Mouse (Mus musculus) heart, embryonic 14.5 days (tissue): ENCODE measurements around the gene Atp10b. TPM values are rescaled to one million over a fixed set of nuclear protein-coding genes. Genes with fewer than 3 reads are reported as not detected.

Experiments
- ATAC-seq: fragments of 200-750 bp; cut with Nextera tagmentation; 2 replicates; pipeline ENCODE4 v1.8.0; 2017; ENCODE audit warnings: low read depth, moderate TSS enrichment; ENCODE audit not compliant: insufficient number of reproducible peaks, insufficient read depth, low FRiP score
- H3K27ac ChIP-seq, 2 experiments: fragments of 200-500 bp in 1 of 2; fragments of 300-500 bp in 1 of 2; sonication (generic) in 1 of 2; replicated peaks in 1 of 2; 2 replicates each; pipeline ENCODE4 v1.5.1; 2012 to 2014; ENCODE audit warnings: low read depth in 2 of 2, low read length in 2 of 2, control low read depth in 1 of 2, mild to moderate bottlenecking in 1 of 2, mixed read lengths in 1 of 2; ENCODE audit not compliant: control insufficient read depth in 1 of 2, insufficient read depth in 1 of 2
- H3K27me3 ChIP-seq: fragments of 300-500 bp; sonication (generic); 2 replicates; pipeline ENCODE4 v1.6.1; 2014; ENCODE audit warnings: mild to moderate bottlenecking, low read length, control low read depth; ENCODE audit not compliant: control insufficient read depth, insufficient read depth
- H3K36me3 ChIP-seq: fragments of 300-500 bp; sonication (generic); 2 replicates; pipeline ENCODE4 v1.6.1; 2014; ENCODE audit warnings: mild to moderate bottlenecking, control low read depth, low read length, mixed read lengths; ENCODE audit not compliant: control insufficient read depth, insufficient read depth
- H3K4me1 ChIP-seq, 2 experiments: fragments of 200-500 bp in 1 of 2; fragments of 300-500 bp in 1 of 2; sonication (generic) in 1 of 2; 2 replicates each; pipeline ENCODE4 v1.6.1; 2012 to 2014; ENCODE audit warnings: low read length in 2 of 2, control low read depth in 1 of 2, mixed read lengths in 1 of 2; ENCODE audit not compliant: control insufficient read depth in 2 of 2, insufficient read depth in 2 of 2
- H3K4me2 ChIP-seq: fragments of 300-500 bp; sonication (generic); 2 replicates; pipeline ENCODE4 v1.6.1; 2014; ENCODE audit warnings: mild to moderate bottlenecking, low read length
- H3K4me3 ChIP-seq, 2 experiments: fragments of 200-500 bp in 1 of 2; fragments of 300-500 bp in 1 of 2; sonication (generic) in 1 of 2; 2 replicates each; pipeline ENCODE4 v1.5.1; 2012 to 2014; ENCODE audit warnings: low read length in 2 of 2, mild to moderate bottlenecking in 2 of 2, control low read depth in 1 of 2, low read depth in 1 of 2, moderate library complexity in 1 of 2; ENCODE audit not compliant: control insufficient read depth in 1 of 2, insufficient read depth in 1 of 2
- H3K9ac ChIP-seq: fragments of 300-500 bp; sonication (generic); 2 replicates; pipeline ENCODE4 v1.6.1; 2014; ENCODE audit warnings: mild to moderate bottlenecking, low read length
- H3K9me3 ChIP-seq: fragments of 300-500 bp; sonication (generic); 2 replicates; pipeline ENCODE4 v1.6.1; 2016; ENCODE audit warnings: low read length, control low read depth; ENCODE audit not compliant: control insufficient read depth
- WGBS: fragments of 180-500 bp; shearing (Covaris S2); extraction: QIAGEN DNeasy Blood & Tissue Kit; methylation state at CpG from one replicate; pipeline ENCODE4 v1.1.7; 2014; 5-methylcytosine and 5-hydroxymethylcytosine counted together
- polyA plus RNA-seq: library from polyadenylated mRNA; unstranded; fragments of >200 nt; fragmentation: Nextera tagmentation; extraction: Ambion mirVana; gene quantifications from 2 replicates; pipeline ENCODE4 v1.2.1, GENCODE M21; 2014

The Atp10b gene
- polyA plus RNA-seq, 1 experiment from 2014 or later = not detected

DNA sequence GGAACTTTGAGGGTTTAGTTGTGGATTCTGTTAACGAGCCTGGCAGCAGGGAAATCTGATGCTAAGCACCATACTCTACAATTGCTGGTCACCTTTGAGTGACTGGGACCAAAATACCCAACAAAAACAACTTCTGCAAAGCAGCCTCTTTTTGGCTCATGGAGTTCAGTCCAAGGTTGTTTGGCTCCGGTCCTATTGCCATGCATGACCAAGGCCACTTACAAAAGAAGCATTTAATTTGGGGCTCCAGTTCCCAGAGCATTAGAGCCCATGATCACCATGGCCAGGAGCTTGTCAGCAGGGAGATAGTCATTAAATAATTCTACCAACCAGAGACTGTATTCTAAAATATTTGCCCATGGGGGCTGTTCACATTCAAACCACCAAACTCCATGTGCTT is 2.3 kb upstream of the Atp10b start:
- no peak for ATAC-seq
- no peaks in the 10 kb centered on the region for H3K9me3 ChIP-seq
- no peaks in the 10 kb centered on the region for H3K4me1 ChIP-seq
- no peak overlapping the region for H3K9ac ChIP-seq
- H3K36me3 ChIP-seq = no peaks in the 10 kb centered on the region
- 58% methylated on average over 2 of the region's 2 CpGs for WGBS
- H3K4me3 ChIP-seq = no peak overlapping the region
- H3K27me3 ChIP-seq = no peaks in the 10 kb centered on the region
- no peak overlapping the region for H3K27ac ChIP-seq
- H3K4me2 ChIP-seq = no peak overlapping the region

DNA sequence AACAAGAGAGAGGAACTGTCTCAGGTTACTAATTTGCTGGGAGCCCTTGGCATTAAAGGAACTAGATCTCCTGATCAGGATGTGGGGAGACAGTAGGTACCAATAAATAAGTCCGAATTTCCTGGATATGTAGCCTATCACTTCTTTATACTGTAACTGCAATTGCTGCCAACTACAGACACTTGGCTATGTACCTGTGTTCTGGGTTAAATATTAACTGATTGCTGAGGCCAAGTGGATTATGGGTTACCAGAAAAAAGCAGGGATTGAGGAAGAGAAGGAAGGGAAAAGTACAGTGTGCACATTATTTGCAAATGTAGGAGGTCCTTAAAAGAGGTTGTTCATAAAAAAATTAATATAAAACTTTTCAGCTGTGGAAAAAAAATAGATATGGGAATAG is 1.3 kb upstream of the Atp10b start:
- Histone ChIP-seq H3K27ac (no peak overlapping the region), H3K27me3 (no peaks in the 10 kb centered on the region), H3K9ac (no peak overlapping the region), H3K4me2 (no peak overlapping the region), H3K36me3 (no peaks in the 10 kb centered on the region), H3K4me3 (no peak overlapping the region), H3K9me3 (no peaks in the 10 kb centered on the region), H3K4me1 (no peaks in the 10 kb centered on the region)
- 71% methylated on average over 1 of the region's 1 CpGs for WGBS
- no peak for ATAC-seq

DNA sequence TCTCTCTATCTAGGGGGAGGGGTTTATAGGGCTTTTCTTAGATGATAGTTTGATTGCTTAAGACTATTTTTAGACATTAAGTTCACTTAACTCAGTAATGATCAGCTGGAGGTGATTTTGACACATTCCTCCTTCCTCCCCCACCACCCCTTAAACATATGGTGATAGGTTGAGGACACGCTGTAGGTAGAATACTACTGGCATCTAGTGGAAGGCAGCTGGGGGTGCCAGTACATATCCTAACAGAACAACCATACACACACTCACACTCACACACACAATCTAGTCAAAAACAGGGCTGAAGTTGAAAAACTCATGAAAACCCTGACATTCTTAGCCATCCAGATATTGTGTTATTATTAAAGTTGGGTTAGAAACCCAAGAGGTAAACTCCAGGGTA is 5.3 kb downstream of the Atp10b start:
- H3K9me3 ChIP-seq = no peaks in the 10 kb centered on the region
- H3K27me3 ChIP-seq = no peaks in the 10 kb centered on the region
- 76% methylated on average over 1 of the region's 1 CpGs for WGBS
- H3K27ac ChIP-seq = no peak overlapping the region
- H3K4me1 ChIP-seq = no peaks in the 10 kb centered on the region
- no peaks in the 10 kb centered on the region for H3K36me3 ChIP-seq
- ATAC-seq = no peak
- no peak overlapping the region for H3K9ac ChIP-seq
- H3K4me2 ChIP-seq = no peak overlapping the region
- H3K4me3 ChIP-seq = no peak overlapping the region

DNA sequence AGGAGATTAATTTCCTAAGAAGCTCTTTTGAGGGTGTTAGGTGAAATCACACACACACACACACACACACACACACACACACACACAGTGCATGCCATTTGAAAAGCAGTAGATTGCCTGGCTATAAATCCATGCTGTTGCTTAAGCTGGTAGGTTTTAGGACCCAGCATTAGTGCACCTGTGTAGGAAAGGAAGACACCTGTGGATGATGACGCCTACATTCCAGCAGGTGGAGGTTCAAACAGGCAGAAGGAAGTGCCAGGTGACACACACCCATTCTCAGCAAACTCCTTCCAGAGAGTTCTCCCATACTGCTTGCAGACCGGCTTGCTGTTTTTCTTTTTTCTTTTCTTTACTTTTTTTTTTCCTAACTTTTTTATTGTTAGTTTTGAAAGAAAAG is 5.7 kb downstream of the Atp10b start:
- Histone ChIP-seq H3K9me3 (no peaks in the 10 kb centered on the region), H3K4me3 (no peak overlapping the region), H3K27me3 (no peaks in the 10 kb centered on the region), H3K9ac (no peak overlapping the region), H3K36me3 (no peaks in the 10 kb centered on the region), H3K4me2 (no peak overlapping the region), H3K27ac (no peak overlapping the region), H3K4me1 (no peaks in the 10 kb centered on the region)
- 77% methylated on average over 2 of the region's 2 CpGs for WGBS
- ATAC-seq = no peak

DNA sequence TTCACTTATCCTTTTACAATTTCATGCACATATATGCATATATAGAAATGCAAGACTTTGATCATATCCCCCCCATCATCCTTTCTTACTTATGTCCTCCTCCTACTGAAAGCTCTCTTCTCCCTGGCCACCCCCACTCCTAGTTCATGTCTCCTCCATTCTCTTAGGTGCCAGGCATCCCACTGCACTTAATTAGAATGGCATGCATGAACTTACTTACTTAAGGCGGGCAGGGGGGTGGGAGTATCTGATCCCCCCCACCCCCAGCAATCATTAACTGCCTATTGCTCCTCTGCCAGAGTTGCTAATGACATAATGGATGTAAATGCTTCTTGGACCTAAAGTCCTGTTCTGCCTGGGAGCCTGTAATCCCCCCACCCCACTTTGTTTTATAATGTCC is 9.1 kb downstream of the Atp10b start:
- ATAC-seq = no peak
- Histone ChIP-seq H3K36me3 (no peaks in the 10 kb centered on the region), H3K4me3 (no peak overlapping the region), H3K4me2 (no peak overlapping the region), H3K27me3 (no peaks in the 10 kb centered on the region), H3K9me3 (no peaks in the 10 kb centered on the region), H3K9ac (no peak overlapping the region), H3K27ac (no peak overlapping the region), H3K4me1 (no peaks in the 10 kb centered on the region)
- WGBS = 62% methylated on average over 1 of the region's 1 CpGs

DNA sequence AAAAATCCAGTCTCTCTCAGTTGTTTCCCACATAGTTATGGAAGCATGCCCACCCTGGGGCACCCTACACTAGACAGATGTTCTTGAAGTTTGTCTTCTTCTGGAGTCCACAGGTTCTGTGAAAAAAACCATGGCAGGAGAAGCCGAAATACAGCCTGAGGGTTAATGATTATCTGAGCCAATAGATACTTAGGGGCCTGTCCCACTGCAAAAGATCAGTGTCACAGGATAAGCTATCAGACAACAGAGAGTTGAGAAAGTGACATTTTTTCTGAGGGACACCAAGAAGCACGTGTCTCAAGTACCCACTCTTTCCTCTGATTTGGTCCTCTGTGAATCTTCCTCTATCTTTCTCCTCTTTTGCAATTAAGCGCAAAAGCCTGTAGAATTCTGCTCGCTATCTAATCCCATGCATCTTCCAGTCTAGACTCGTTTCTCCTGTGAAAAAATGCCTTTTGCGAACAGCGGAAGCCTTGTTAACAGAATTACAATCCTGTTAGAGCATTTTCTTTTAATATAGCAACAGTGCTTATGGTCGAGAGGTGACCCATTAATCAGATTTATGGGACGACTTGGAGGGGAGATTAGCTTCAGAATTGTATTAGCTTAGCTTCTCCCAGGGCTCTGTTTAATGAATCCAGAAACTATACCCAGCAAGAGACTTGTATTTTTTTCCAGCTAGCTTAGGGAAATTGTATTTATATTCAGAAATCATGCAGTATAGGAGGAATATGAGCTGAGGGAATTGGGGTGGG is 10.7 kb downstream of the Atp10b start:
- no peak overlapping the region for H3K4me2 ChIP-seq
- no peak overlapping the region for H3K27ac ChIP-seq
- no peaks in the 10 kb centered on the region for H3K36me3 ChIP-seq
- 63% methylated on average over 9 of the region's 9 CpGs for WGBS
- no peaks in the 10 kb centered on the region for H3K9me3 ChIP-seq
- no peaks in the 10 kb centered on the region for H3K27me3 ChIP-seq
- no peak overlapping the region for H3K9ac ChIP-seq
- H3K4me3 ChIP-seq = no peak overlapping the region
- H3K4me1 ChIP-seq = no peaks in the 10 kb centered on the region
- ATAC-seq = no peak

DNA sequence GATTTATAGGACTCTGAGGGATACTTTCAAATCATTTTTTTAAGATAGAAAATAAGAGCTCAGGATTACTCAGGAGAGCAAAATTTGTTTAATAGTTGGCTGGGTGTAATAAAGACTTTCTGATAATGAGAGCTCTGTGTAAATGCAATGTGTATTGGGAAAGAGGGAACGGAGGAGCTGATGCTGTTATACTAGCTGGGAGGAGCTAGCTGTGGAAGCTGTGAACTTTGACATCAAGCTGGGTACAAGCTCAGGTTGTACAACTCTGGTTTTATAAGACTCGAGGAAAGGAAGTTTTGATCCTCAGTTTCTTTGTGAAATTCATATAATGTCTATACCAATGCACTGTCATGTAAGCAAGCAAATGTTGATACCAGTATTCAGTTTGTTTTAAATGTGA is 20.9 kb downstream of the Atp10b start:
- ATAC-seq = no peak
- H3K4me1 ChIP-seq = no peaks in the 10 kb centered on the region
- no peak overlapping the region for H3K4me3 ChIP-seq
- H3K9ac ChIP-seq = no peak overlapping the region
- no peaks in the 10 kb centered on the region for H3K36me3 ChIP-seq
- no peaks in the 10 kb centered on the region for H3K9me3 ChIP-seq
- 82% methylated on average over 2 of the region's 2 CpGs for WGBS
- no peaks in the 10 kb centered on the region for H3K27me3 ChIP-seq
- no peak overlapping the region for H3K27ac ChIP-seq
- no peak overlapping the region for H3K4me2 ChIP-seq
